Mouse (Mus musculus) brain, adult 2 months (tissue): ENCODE measurements around the gene Adamts1.

Experiments used
- DNase-seq: peaks from one replicate; pipeline ENCODE4 v3.0.0; 2011; ENCODE audit warnings: low read depth, low spot score

Adamts1 gene

DNA sequence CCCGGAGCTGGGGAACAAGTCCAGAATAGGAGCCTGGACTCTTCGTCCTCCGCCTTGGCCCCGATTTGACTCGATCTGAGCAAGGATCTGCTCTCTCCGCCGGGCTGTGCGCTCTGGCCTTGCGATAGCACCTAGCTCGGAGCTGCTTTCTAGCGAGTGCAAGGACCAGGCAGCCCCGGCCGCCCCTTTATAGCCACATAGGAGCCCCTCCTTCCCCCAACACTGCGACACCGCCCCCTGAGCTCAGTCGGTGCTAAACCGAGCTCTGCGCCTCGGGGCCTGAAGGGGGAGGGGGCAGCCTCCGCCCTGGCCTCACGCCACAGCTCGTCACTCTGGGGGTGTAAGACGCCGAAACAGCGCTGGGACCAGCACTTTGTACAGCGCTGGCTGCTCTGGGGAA lies at the start of gene Adamts1:
Gene Adamts1 (minus strand): TSS at position 160 of the 400 bp plus-strand sequence.
- DNase-seq: peak; percentile 81

DNA sequence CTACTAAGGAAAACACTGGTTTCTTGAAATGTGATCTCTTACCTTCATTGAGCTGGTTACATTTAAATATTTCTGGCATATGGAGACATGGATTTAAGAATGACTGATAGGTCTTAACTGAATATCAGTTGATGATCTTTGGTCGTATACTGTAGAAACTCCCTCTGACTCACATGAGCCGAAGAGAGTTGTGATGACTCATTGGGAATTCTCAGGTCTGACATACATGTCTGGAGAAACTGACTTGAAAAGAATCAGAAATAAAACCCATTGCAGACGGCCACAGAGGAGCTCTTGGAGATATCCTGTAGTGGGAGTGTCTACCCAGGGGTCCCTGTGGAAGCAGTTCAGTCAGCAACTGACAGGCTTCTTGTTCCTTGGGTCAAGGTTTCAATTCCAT lies 24.2 kb upstream of the Adamts1 start:
- DNase-seq: no peak

DNA sequence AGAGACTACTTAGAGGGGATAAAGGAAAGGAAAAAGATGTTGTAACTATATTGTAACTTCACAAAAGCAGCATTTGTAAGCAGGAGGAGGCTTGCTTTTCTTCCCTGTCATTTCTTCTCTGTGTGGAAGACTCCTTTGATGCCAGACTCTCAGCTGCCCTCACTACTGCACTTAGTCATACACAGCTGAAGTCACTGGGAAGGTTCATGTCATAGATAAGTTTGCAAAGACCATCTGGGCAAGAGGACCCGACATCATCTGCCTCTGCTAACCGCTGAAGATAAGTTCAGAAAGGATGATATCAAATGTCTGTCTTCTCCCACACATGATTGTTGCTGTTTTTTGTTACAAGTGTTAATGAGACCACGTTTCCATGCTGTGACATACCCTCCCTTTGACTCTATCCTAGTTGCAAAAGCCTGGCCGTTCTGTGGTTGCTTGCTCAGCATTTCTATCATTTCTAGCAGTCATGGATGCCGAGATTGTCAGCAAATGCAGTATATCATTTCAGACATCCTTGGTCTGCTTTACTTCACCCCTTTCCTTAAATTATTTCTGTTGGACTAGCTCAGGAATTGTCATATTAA lies 19.5 kb upstream of the Adamts1 start:
- no peak for DNase-seq

DNA sequence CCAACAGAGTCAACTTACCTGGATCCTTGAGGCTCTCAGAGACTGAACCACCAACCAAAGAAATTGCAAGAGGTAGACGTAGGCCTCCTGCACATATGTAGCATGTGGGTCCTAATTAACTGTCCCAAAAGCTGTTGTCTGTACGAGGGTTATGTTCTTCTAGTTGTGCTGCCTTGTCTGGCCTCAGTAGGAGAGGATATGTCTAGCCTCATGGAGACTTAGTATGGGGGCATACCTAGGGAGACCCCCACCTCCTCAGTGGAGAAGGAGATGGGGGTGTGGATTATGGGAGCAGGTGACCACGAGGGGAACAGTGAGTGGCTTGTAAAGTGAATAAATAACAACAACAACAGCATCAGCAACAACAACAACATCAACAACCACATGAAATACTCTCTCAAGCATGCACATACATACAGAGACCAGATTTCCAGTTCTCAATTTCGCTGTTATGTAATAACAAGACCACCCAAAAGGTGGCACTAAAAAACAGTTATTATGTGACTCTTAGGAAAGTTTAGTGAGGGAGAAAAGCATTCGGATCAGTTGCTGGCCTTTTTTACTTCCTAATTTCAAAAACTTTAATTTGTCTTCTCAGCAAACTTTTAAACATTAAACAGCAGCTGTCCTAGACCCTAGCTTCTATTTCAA lies 17.0 kb upstream of the Adamts1 start:
- no peak for DNase-seq

DNA sequence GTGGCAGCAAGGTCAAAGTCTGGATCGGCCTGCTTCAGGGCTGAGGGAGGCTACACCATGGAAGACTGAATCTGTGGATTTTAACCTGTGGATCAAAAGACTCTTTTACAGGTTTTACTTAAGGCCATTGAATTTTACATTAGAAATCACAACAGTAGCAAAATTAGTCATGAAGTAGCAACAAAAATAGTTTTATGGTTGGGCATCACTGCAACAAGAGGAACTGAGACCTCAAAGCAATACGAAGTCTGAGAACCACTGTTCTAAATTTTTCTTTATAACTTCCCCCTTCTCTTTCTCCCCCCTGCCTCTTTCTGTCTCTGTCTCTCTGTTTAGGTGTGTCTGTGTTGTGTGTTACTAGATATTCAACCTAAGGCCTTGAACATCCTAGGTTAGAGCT lies 11.2 kb upstream of the Adamts1 start:
- no peak for DNase-seq

DNA sequence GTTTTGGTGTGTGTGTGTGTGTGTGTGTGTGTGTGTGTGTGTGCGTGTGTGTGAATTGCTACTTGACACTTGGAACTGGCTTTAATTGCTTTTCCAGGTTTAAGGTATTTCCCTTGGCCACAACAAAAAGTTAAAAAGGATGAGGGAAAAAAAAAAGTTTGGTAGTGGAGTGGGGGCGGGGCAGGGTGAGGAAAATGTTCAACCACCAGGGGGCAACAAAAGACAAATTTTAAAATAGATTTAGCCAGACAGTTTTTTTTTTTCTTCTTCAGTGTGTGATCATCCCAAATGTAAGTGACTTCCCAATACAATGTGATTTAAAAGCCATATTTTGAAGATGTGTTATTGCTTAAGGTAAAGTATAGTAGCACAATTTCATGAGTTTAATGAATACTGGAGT lies 4.7 kb upstream of the Adamts1 start:
- peak; percentile 27 for DNase-seq

DNA sequence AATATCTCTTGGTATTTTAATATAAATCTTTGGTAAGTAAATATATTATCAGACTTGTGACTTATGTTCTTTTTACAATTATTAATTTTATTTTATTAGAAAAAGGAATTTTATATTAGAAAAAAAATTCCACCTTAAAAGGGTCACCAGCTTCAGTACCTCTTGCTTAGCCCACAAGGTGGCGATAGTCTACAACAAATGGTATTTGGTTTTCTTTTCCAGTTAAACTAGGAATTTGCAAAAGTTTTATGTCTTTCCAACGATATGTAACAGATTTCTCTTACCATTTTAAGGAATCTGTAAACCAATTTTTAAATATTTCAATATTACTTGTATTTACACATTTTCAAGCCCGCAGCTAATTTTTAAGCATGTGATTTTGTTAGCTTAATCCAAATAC lies 4.2 kb upstream of the Adamts1 start:
- peak; percentile 74 for DNase-seq

DNA sequence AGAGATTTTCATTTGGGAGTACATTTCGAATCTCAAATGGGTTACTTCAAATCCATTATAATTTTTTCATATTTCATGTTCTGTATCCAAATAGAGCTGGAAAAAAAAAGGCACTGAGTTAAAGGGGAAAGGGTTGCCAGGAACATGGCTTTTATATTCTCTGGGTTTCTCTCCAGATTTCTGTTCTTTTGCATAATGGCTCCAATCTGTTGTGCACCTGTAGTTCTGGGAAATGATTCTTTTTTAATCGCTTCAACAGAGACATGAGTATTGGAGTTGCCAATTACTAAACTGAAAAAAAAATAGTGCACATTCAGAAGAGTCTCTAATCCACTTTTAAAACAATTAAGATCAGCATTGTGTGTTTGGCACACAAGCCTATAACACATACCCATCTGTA lies 2.7 kb upstream of the Adamts1 start:
- DNase-seq: peak; percentile 39

DNA sequence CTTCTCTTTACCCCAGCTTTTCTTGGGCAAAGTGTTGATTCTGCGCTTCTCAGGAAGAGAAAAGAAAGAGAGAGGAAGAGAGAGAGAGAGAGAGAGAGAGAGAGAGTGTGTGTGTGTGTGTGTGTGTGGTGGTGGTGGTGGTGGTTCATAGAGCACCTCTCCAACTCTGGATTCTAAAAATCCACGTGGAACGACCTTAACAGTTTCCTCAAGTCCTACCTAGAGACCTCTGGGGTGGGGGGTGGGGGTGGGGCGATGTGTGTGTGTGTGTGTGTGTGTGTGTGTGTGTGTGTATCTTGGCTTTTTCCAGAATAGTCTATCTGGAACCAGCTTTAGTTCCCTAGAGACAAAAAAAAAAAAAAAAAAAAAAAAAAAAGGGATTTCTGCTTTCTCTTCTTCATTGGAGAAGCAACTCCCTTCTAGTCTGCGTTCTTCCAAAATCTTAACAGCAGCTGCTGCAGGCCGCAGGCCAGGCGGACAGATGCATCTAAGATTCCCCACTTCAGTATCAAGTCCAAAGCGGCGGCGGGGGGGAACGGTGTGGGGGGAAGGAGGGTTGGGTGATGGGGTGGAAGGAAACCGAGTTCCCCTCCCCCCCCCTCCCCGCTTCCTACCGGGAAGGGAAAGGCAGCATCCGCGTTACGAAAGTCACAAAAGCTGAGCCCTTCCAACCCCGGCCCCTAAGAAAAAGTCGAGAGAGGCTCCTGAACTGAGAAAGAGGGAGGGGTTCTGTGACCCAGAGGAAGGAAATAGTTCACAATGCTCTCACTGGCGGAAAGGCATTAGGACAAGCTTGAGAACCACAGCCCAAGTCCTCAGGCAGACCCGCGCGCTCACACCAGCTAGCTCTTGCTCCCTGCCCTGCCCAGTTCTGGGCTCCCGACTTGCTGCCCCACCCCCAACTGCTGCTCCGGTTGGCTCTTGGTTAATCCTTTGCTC lies 969 bp upstream of the Adamts1 start:
- peak; percentile 57 for DNase-seq

DNA sequence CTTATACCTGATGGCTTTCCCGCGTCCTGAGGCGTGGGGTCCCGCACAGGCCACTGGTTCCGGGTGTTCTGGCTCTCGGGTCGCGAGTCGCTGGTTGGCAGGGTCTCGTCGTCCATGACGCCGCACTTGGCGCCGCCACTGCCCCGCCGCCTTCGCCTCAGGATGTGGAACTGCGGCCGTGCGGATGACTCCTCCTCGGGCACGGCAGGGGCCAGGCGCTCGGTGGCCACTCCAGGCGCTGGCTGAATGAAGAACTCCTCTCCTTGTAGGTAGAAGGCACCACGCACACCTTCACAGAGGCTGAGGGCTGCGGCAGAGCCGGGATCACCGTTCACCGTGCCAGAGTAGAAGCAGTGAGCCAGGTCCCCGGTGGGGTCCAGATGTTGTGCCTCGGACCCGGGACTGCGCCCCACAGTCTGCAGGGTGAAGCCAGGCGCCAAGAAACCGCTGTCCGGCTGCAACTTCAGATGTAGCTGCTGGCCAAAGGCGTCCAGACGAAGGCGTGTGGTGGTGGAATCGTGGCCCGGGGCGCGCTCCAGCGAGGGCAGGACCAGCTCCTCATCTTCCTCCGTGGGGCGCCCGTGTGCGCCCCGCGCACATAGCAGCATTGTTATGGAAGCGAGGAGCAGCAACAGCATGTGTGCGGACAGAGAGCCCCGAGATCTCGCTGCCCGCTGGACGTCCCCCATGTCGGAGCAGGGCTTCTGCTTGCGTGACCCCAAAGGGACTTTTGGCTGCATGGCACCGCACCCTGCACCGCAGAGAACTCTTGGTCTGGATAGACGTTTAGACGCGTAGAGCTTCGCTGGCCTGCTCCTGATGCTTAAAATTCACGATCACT lies 722 bp downstream of the Adamts1 start:
- DNase-seq: peak; percentile 31

DNA sequence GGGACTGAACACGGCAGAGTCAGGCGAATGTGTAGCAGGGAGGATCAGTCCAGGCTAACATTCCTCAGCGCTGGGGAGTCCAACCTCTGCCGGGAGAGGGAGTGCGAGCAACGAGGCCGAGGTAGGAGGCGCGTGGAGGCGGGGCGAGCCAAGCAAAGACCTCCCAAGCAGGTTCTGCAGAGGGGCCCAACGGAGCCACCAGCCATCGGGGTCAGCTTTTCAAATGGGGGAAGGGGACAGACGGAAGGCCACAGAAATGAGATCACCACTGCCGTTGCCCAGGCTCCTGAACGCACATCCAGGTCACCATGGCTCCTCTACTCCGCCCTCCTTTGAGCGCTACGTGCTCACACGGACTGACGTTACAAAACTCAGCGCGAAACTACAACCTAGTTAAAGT lies 1.7 kb downstream of the Adamts1 start:
- peak; percentile 89 for DNase-seq

DNA sequence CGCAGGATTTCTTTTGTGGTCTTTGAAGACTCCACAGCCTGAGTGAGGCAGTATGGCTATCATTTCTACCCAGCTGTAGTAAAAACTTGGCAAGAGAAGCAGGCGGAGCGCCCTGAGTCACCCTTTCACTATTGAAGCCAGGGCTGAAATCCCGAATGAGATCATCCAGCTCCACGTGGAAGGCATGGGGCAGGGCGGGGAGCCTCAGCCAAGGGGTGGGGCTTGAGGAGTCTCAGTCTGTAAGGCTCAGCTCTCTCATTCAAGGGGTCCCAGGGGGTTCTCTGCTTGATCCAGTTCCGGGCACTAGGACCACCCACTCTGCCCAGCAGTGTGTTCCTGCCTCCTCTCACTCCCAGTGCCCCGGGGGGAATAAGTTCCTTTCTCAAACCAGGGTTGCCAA lies 2.2 kb downstream of the Adamts1 start:
- peak; percentile 94 for DNase-seq

DNA sequence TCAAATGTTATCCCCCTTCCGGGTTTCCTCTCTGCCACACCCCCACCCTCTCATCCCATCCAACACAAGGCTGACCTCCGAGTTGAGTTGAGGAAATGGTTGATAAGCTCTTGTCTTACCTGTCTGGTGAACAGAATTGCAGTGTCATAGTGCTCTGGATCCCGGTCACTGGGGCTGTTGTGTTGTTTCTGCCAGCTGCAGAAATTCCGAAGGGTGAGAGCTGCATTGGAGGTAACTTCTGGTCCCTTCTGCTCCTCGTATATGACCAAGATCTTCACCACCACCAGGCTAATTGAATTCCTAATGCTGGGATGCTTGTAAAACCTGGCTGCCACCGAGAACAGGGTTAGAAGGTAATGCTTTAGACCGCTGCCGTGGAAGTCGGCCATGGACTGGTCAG lies 2.9 kb downstream of the Adamts1 start:
- no peak for DNase-seq

DNA sequence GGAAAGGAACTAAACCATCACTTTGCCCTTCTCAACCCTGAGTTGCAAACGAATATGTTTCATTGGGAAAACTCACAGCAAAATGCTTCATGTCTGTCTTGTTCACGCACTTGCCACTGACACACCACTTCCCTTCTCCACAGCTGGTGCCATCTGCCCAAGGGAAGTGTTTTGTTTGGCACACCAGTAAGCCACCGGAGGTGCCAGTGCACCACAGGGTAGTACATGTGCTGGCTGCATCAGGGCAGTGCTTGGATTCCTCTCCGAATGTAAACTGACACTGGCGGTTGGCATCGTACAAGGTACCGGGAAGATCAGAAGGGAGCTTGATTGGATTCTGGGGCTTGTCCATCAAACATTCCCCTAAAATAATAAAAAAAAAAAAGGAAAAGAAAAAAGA lies 4.6 kb downstream of the Adamts1 start:
- no peak for DNase-seq

DNA sequence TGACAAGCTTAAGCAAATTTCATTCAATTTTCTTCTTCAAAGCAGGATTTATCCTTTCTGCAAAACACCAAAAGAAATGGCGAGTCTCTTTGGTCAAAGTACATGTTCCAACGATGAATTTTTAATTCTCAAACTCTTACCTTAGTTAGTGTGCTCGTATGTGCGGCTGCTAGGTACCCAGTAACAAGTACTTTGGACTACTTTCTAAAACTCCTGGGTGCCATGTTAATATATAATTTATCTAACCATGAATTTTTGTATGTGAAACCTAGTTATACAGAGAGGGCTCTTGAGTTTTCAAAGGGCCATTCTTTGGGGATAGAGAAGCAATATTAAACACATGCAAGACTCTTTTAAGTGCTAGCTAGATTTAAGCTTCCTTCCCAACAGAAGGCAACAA lies 5.8 kb downstream of the Adamts1 start:
- no peak for DNase-seq

DNA sequence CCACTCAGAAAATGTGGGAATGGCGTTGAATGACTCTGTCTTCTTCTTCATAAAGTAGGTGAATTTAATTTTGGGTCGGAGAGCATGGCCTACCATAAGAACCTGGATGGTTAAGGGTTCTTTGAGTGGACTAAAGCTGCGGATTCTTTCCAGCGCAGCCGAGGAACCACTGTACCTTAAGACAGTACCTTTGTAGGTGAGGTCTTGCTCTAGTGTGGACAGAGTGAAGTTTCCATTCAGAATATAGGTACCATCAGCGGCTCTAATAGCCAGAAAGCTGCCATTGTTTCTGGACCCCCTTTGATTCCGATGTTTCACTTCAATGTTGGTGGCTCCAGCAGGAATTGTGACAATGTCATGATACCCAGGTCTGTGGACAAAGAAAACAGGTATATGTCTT lies 7.2 kb downstream of the Adamts1 start:
- DNase-seq: no peak

DNA sequence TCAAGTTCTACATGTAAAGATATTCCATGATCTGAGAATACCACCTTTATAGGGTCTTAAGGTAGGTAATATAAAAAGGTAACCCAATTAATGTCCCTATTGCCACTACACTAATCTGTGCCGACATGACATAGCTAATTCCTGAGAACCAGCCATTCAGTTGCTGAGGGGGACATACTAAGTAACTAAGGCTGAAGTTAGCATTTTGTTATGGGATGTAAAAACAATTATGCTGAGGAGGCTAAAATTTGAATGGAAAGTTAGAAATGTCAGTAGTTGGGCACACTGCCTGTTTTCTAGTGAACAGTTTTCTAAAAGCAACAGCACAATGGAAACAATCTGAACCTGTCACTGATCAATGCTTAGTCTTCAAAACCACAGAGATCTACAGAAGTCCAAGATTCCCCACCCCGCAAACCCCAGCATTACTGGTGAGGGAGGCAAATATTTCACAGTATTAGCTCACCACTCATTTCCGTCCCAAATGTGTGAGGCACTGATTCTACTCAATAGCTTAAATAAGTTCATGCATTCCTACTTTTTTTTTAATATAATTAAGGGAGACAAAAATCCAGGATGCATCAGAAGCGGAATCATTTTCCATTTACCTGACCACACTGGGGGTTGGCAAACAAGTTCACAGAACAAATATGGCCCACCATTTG lies 9.6 kb downstream of the Adamts1 start:
- no peak for DNase-seq

DNA sequence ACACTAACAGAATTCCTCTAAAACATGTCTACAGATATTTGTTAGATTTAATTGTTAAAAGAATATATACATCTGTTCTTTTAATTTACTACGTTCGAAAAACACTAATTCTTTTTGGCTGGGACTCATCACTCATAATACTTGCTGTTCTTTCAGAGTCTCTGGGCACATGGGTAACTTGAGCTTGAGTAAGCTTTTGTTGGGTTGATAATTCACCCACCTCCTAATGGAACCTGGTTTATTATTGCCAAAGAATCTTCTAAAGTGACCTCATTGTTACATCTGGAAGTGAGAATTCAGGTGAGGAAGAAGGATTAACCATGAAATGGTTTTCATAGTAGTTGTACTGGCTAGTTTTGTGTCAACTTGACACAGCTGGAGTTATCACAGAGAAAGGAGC lies 21.8 kb downstream of the Adamts1 start:
- DNase-seq: no peak

DNA sequence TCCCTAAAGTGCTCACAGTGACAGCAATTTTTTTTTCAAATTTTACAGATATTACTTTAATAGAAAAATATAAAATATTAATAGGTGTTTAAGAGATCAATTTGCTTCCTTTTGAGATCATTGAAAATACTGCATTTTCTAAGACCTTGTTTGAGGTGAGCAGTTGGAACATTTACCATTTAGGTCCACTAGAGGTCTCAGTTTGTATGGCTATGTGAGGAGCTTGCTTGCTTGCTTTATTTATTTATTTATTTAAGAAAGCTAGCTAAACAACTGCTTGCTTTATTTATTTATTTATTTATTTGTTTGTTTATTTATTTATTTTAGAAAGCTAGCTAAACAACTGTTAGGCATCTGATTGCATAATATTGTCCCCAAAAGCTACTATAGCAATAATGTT lies 23.1 kb downstream of the Adamts1 start:
- DNase-seq: peak; percentile 80

DNA sequence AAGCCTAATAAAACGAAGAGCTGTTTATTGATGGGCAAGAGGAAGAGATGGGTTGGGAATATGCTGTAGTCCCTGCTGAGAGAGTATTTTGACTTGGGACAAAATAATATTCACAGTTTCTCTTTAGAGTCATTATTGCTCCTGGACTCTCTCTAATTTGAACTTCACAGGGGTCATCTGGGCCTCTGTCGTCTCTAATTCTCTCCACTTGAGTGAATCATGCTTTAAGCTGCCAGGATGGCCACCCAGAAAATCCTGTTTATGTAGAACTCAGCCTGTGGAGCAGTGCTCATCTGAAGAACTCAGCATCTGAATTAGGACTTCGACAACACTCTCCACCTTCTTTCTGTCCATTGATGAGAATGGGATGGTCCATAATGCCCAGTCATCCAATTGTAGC lies 30.6 kb downstream of the Adamts1 start:
- DNase-seq: no peak

DNA sequence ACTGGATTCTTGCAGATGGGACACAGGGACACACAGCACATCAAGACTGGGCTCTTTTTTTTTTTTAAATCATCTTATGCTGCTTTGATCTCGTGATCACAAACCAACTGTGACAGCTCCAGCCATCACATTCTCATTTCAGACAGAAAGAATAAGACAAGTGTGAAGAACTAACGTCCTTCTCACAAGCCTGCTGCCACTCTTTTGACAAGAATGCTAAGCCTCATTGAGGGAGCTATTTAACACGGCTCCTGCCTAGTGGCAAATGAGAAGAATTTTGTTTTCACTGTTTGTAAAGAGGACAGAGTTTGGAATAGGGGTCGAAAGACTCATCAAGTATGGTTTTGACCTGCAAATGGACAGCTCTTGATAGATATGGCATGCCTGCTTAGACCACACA lies 35.6 kb downstream of the Adamts1 start:
- DNase-seq: no peak
